Mouse (Mus musculus) kidney, embryonic 16.5 days (tissue): Measurements from ENCODE around the gene Hist1h2bf. TPM values are rescaled to one million over a fixed set of nuclear protein-coding genes. Genes with fewer than 3 reads are reported as not detected.
A peak's percentile ranks its signal among the peaks of the same experiment; 100 is the strongest.
"Not testable (repeated sequence)": the region's sequence is repeated elsewhere in the genome, so short reads cannot be mapped to it uniquely, and the experiment has no call there.

ENCODE experiments used
- ATAC-seq: fragments of 200-750 bp; cut with Nextera tagmentation; 2 replicates; pipeline ENCODE4 v1.8.0; 2017; ENCODE audit warnings: moderate TSS enrichment; ENCODE audit not compliant: low FRiP score, low TSS enrichment
- H3K27ac ChIP-seq: fragments of 300-500 bp; sonication (generic); 2 replicates; pipeline ENCODE4 v1.5.1; 2014; ENCODE audit warnings: low read length
- H3K27me3 ChIP-seq: fragments of 300-500 bp; sonication (generic); 2 replicates; pipeline ENCODE4 v1.6.1; 2014; ENCODE audit warnings: low read length, control low read depth, mixed read lengths; ENCODE audit not compliant: insufficient read depth
- H3K36me3 ChIP-seq: fragments of 300-500 bp; sonication (generic); 2 replicates; pipeline ENCODE4 v1.6.1; 2014; ENCODE audit warnings: low read length, control low read depth, mixed read lengths; ENCODE audit not compliant: insufficient read depth
- H3K4me1 ChIP-seq: fragments of 300-500 bp; sonication (generic); 2 replicates; pipeline ENCODE4 v1.6.1; 2014; ENCODE audit warnings: low read length, control low read depth, mixed read lengths; ENCODE audit not compliant: insufficient read depth
- H3K4me2 ChIP-seq: fragments of 300-500 bp; sonication (generic); replicated peaks from 2 replicates; pipeline ENCODE4 v1.6.1; 2014; ENCODE audit warnings: low read depth, low read length
- H3K4me3 ChIP-seq: fragments of 300-500 bp; sonication (generic); 2 replicates; pipeline ENCODE4 v1.5.1; 2014; ENCODE audit warnings: mild to moderate bottlenecking, low read length
- H3K9ac ChIP-seq: fragments of 300-500 bp; sonication (generic); replicated peaks from 2 replicates; pipeline ENCODE4 v1.6.1; 2014; ENCODE audit warnings: low read length
- H3K9me3 ChIP-seq: fragments of 300-500 bp; sonication (generic); 2 replicates; pipeline ENCODE4 v1.6.1; 2016; ENCODE audit warnings: low read length, control low read depth
- WGBS: fragments of 180-500 bp; shearing (Covaris S2); extraction: QIAGEN DNeasy Blood & Tissue Kit; methylation state at CpG from one replicate; pipeline ENCODE4 v1.1.7; 2014; 5-methylcytosine and 5-hydroxymethylcytosine counted together
- polyA plus RNA-seq: library from polyadenylated mRNA; unstranded; fragments of >200 nt; fragmentation: Nextera tagmentation; extraction: Ambion mirVana; gene quantifications from 2 replicates; pipeline ENCODE4 v1.2.1, GENCODE M21; 2015

Gene Hist1h2bf
- polyA plus RNA-seq, 1 experiment from 2014 or later: 4.3 TPM

- Histone ChIP-seq H3K4me1 (peaks cover 39% of the 10 kb centered on the region), H3K36me3 (no peaks in the 10 kb centered on the region), H3K4me3 (peak overlapping the region; percentile 27), H3K4me2 (peak overlapping the region; percentile 72), H3K9me3 (no peaks in the 10 kb centered on the region), H3K9ac (no peak overlapping the region), H3K27me3 (no peaks in the 10 kb centered on the region), H3K27ac (0 out of 2 replicates have a peak overlapping the region, but pooled peaks have one; percentile 0)
- ATAC-seq: no peak
- WGBS: 67% methylated on average over 3 of the region's 3 CpGs
These were observed 36.8 kb downstream of the Hist1h2bf start for GRCm38 (mm10) chr13:23537006-23537710.

- ATAC-seq: no peak
- peak overlapping the region; percentile 79 for H3K27ac ChIP-seq
- no peaks in the 10 kb centered on the region for H3K9me3 ChIP-seq
- peak overlapping the region; percentile 72 for H3K4me2 ChIP-seq
- 17% methylated on average over 7 of the region's 7 CpGs for WGBS
- H3K36me3 ChIP-seq: no peaks in the 10 kb centered on the region
- peak overlapping the region; percentile 61 for H3K4me3 ChIP-seq
- peak overlapping the region; percentile 70 for H3K9ac ChIP-seq
- no peaks in the 10 kb centered on the region for H3K27me3 ChIP-seq
- H3K4me1 ChIP-seq: peaks cover 39% of the 10 kb centered on the region
These were observed 37.7 kb downstream of the Hist1h2bf start for GRCm38 (mm10) chr13:23536076-23536822.

- ATAC-seq: peak; percentile 92
- H3K36me3 ChIP-seq, H3K27me3 ChIP-seq, H3K9me3 ChIP-seq: not testable (repeated sequence)
- WGBS: under 1% methylated on average over 32 of the region's 62 CpGs
- Histone ChIP-seq H3K27ac (peak within 1 kb of the TSS; percentile 89), H3K4me1 (peaks cover 35% of the 10 kb centered on the region), H3K4me2 (peak within 1 kb of the TSS; percentile 72), H3K9ac (peak within 1 kb of the TSS; percentile 82), H3K4me3 (peak within 1 kb of the TSS; percentile 61)
These were observed 38.6 kb downstream of the Hist1h2bf start, which contains the start of gene Hist1h3g for GRCm38 (mm10) chr13:23535137-23536075. Hist1h3g (plus strand) TSS chr13:23535422.

- peak overlapping the region; percentile 72 for H3K4me2 ChIP-seq
These were observed 39.4 kb downstream of the Hist1h2bf start for GRCm38 (mm10) chr13:23534368-23535131.

DNA sequence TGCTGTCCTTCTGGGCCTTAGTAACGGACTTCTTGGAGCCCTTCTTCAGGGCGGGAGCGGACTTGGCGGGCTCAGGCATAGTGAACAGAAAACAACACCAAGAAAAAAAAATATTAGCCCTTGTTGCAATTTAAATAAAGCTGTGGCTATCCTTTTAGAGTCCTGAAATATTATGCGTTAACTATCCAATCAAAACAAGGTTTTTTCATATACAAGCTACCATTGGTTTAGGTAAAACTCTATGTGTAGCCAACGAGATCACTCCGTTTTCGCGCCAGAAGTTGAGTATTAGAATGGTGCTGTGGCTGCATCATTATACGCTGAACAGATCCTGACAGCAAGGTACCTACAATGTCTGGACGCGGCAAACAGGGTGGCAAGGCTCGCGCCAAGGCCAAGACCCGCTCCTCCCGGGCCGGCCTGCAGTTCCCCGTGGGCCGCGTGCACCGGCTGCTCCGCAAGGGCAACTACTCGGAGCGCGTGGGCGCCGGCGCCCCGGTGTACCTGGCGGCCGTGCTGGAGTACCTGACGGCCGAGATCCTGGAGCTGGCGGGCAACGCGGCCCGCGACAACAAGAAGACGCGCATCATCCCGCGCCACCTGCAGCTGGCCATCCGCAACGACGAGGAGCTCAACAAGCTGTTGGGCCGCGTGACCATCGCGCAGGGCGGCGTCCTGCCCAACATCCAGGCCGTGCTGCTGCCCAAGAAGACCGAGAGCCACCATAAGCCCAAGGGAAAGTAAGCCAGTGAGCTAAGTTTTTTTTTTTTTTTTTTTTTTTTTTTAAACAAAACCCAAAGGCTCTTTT, 40.2 kb downstream of the Hist1h2bf start, which contains the start of gene Hist1h2af:
Gene Hist1h2af, plus strand, starts transcription at position 347 of the 808 bp plus-strand sequence.
- H3K36me3 ChIP-seq, H3K9me3 ChIP-seq, H3K27me3 ChIP-seq: not testable (repeated sequence)
- Histone ChIP-seq H3K4me1 (peaks cover 38% of the 10 kb centered on the region), H3K27ac (peak within 1 kb of the TSS; percentile 98), H3K9ac (peak within 1 kb of the TSS; percentile 82), H3K4me3 (peak within 1 kb of the TSS; percentile 61), H3K4me2 (peak within 1 kb of the TSS; percentile 72)
- ATAC-seq: peak; percentile 50
- whole genome bisulfite sequencing: under 1% methylated on average over 21 of the region's 53 CpGs

More at GRCm38 (mm10) chr13:23534368-23535131, 39.4 kb downstream of the Hist1h2bf start:
- Histone ChIP-seq H3K27ac (peak overlapping the region; percentile 89), H3K4me1 (peaks cover 34% of the 10 kb centered on the region), H3K4me3 (peak overlapping the region; percentile 61), H3K9ac (peak overlapping the region; percentile 82), H3K36me3 (no peaks in the 10 kb centered on the region), H3K9me3 (no peaks in the 10 kb centered on the region), H3K27me3 (no peaks in the 10 kb centered on the region)
- no peak for ATAC-seq
- under 1% methylated on average over 15 of the region's 15 CpGs for WGBS

DNA sequence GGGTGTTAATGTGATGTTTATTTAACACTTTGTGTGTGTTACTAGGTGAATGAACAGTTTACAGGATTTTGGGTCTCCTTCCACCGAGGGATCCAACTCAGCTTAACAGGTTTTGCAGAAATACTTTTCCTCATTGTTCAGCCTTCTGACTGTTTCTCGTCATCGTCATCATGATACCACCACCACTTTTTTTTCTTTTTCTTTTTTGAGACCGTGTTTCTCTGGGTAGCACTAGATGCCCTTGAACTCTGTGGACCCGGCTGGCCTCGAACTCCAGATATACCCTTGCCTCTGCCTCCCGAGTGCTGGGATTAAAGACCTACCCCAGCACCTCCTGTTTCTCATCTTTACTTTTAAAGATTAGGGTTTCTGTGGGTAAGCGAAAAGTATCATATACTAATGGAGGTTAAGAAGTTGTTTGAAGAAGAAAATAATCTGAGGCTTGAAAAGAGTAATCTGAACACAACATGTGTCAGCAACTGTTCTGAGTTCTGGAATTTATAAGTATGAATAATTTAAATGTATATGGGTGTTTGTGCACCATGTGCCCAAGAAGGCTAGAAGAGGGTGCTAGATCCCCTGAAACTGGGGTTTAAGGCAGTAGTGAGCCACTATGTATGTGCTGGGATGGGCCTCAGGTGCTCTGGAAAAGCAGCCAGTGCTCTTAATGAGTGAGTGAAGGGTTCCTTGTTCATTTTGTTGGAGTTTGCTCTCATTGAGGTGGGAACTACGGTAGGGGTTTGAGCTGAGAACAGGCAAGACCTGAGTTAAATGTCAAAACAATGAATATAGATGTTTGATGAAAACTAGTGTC, 41.5 kb downstream of the Hist1h2bf start:
- Histone ChIP-seq H3K4me1 (peaks cover 37% of the 10 kb centered on the region), H3K4me3 (peak overlapping the region; percentile 61), H3K27me3 (no peaks in the 10 kb centered on the region), H3K36me3 (no peaks in the 10 kb centered on the region), H3K27ac (peak overlapping the region; percentile 98), H3K9ac (peak overlapping the region; percentile 81), H3K9me3 (no peaks in the 10 kb centered on the region), H3K4me2 (peak overlapping the region; percentile 72)
- ATAC-seq: no peak
- 21% methylated on average over 9 of the region's 9 CpGs for WGBS

DNA sequence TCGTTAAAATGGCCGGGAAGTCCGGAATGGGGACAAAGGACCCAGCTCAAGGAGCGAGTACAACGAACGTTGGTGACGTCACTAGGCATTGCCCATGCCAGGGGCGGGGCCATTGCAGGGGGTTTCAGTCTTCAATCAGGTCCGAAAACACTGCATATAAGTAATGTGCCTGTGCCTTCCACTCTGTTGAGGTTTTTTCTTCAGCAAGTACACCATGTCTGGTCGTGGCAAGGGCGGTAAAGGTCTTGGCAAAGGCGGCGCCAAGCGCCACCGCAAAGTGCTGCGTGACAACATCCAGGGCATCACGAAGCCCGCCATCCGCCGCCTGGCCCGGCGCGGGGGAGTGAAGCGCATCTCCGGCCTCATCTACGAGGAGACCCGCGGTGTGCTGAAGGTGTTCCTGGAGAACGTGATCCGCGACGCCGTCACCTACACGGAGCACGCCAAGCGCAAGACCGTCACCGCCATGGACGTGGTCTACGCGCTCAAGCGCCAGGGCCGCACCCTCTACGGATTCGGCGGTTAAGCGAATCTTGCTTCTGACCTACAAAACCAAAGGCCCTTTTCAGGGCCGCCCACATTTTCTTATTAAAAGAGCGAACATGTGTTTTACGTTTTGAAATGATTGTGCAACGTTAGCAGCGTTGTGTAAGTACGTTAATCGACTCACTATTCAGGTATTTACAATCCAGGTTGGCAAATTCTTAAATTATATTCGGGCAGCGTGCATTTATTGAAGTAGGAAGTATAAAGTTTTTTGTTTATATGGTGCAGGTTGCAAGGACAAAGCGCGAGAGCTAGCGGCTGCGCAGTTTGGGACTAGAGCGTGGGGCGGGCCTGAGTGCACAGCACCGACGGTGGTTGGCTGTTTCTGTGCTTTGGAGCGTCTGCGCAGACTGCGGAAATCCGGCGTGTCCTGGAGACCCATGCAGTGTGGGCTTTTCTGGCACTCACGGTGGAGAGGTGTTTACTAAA, 42.8 kb downstream of the Hist1h2bf start, which contains the start of gene Hist1h4h:
Gene Hist1h4h, plus strand, starts transcription at position 150 of the 975 bp plus-strand sequence.
- H3K27me3 ChIP-seq: no peaks in the 10 kb centered on the region
- no peaks in the 10 kb centered on the region for H3K9me3 ChIP-seq
- H3K27ac ChIP-seq: peak within 1 kb of the TSS; percentile 98
- peak within 1 kb of the TSS; percentile 61 for H3K4me3 ChIP-seq
- peaks cover 30% of the 10 kb centered on the region for H3K4me1 ChIP-seq
- under 1% methylated on average over 58 of the region's 70 CpGs for WGBS
- peak within 1 kb of the TSS; percentile 72 for H3K4me2 ChIP-seq
- no peaks in the 10 kb centered on the region for H3K36me3 ChIP-seq
- ATAC-seq: peak; percentile 86
- H3K9ac ChIP-seq: peak within 1 kb of the TSS; percentile 81
